Mouse (Mus musculus): ENCODE measurements around the gene Trpm3. TPM values are rescaled to one million over a fixed set of nuclear protein-coding genes. Genes with fewer than 3 reads are reported as not detected.
A peak's percentile ranks its signal among the peaks of the same experiment; 100 is the strongest.

The Trpm3 gene
- polyA plus RNA-seq, 1 experiment, result 0.30 TPM

GRCm38 (mm10) chr19:22303021-22303951, 164.4 kb downstream of the Trpm3 start:
- Histone ChIP-seq H3K27ac (ENCODE audit: control insufficient read depth, insufficient read depth, low read length) (no peak overlapping the region), H3K4me1 (replicated peaks; ENCODE audit: control insufficient read depth, insufficient read depth, low read length) (no peaks in the 10 kb centered on the region), H3K27me3 (ENCODE audit: control insufficient read depth, insufficient read depth, low read length) (no peaks in the 10 kb centered on the region), H3K36me3 (ENCODE audit: control insufficient read depth, insufficient read depth, low read length) (no peaks in the 10 kb centered on the region), H3K4me3 (ENCODE audit: control insufficient read depth, insufficient read depth, low read length) (no peak overlapping the region)
- WGBS, result 78% methylated on average over 17 of the region's 17 CpGs
- TF ChIP-seq POLR2A (IDR thresholded peaks at IDR 0.05; ENCODE audit: control insufficient read depth, extremely low read depth, insufficient read depth, low read length, poor library complexity), result no peak
- TF ChIP-seq CTCF (IDR thresholded peaks at IDR 0.05; ENCODE audit: borderline replicate concordance, control insufficient read depth, extremely low read depth, insufficient read depth, low read length, poor library complexity), result no peak
- no peak for DNase-seq

GRCm38 (mm10) chr19:22303952-22304655, 165.3 kb downstream of the Trpm3 start:
- H3K36me3 ChIP-seq (ENCODE audit: control insufficient read depth, insufficient read depth, low read length), result no peaks in the 10 kb centered on the region
- no peak overlapping the region for H3K27ac ChIP-seq (ENCODE audit: control insufficient read depth, insufficient read depth, low read length)
- no peaks in the 10 kb centered on the region for H3K4me1 ChIP-seq (replicated peaks; ENCODE audit: control insufficient read depth, insufficient read depth, low read length)
- WGBS, result 20% methylated on average over 16 of the region's 18 CpGs
- no peak overlapping the region for H3K4me3 ChIP-seq (ENCODE audit: control insufficient read depth, insufficient read depth, low read length)
- peak; percentile 37 for DNase-seq
- TF ChIP-seq CTCF (IDR thresholded peaks at IDR 0.05; ENCODE audit: borderline replicate concordance, control insufficient read depth, extremely low read depth, insufficient read depth, low read length, poor library complexity) (no peak), POLR2A (IDR thresholded peaks at IDR 0.05; ENCODE audit: control insufficient read depth, extremely low read depth, insufficient read depth, low read length, poor library complexity) (no peak)
- H3K27me3 ChIP-seq (ENCODE audit: control insufficient read depth, insufficient read depth, low read length), result no peaks in the 10 kb centered on the region

- WGBS, result 66% methylated on average over 2 of the region's 2 CpGs
- no peaks in the 10 kb centered on the region for H3K36me3 ChIP-seq (ENCODE audit: control insufficient read depth, insufficient read depth, low read length)
- no peak overlapping the region for H3K4me3 ChIP-seq (ENCODE audit: control insufficient read depth, insufficient read depth, low read length)
- no peaks in the 10 kb centered on the region for H3K4me1 ChIP-seq (replicated peaks; ENCODE audit: control insufficient read depth, insufficient read depth, low read length)
- H3K27ac ChIP-seq (ENCODE audit: control insufficient read depth, insufficient read depth, low read length), result no peak overlapping the region
- no peak for DNase-seq
- TF ChIP-seq CTCF (IDR thresholded peaks at IDR 0.05; ENCODE audit: borderline replicate concordance, control insufficient read depth, extremely low read depth, insufficient read depth, low read length, poor library complexity), result no peak
- no peak for TF ChIP-seq POLR2A (IDR thresholded peaks at IDR 0.05; ENCODE audit: control insufficient read depth, extremely low read depth, insufficient read depth, low read length, poor library complexity)
- no peaks in the 10 kb centered on the region for H3K27me3 ChIP-seq (ENCODE audit: control insufficient read depth, insufficient read depth, low read length)
Measured at GRCm38 (mm10) chr19:22308081-22308480, 169.2 kb downstream of the Trpm3 start.

- H3K4me3 ChIP-seq (ENCODE audit: control insufficient read depth, insufficient read depth, low read length), result no peak overlapping the region
- 94% methylated on average over 4 of the region's 4 CpGs for WGBS
- no peaks in the 10 kb centered on the region for H3K27me3 ChIP-seq (ENCODE audit: control insufficient read depth, insufficient read depth, low read length)
- no peaks in the 10 kb centered on the region for H3K4me1 ChIP-seq (replicated peaks; ENCODE audit: control insufficient read depth, insufficient read depth, low read length)
- H3K36me3 ChIP-seq (ENCODE audit: control insufficient read depth, insufficient read depth, low read length), result no peaks in the 10 kb centered on the region
- no peak overlapping the region for H3K27ac ChIP-seq (ENCODE audit: control insufficient read depth, insufficient read depth, low read length)
- TF ChIP-seq POLR2A (IDR thresholded peaks at IDR 0.05; ENCODE audit: control insufficient read depth, extremely low read depth, insufficient read depth, low read length, poor library complexity) (no peak), CTCF (IDR thresholded peaks at IDR 0.05; ENCODE audit: borderline replicate concordance, control insufficient read depth, extremely low read depth, insufficient read depth, low read length, poor library complexity) (no peak)
- DNase-seq, result no peak
Measured at GRCm38 (mm10) chr19:22317306-22317705, 178.5 kb downstream of the Trpm3 start.

GRCm38 (mm10) chr19:22326813-22327212, 188.0 kb downstream of the Trpm3 start:
- H3K27ac ChIP-seq (ENCODE audit: control insufficient read depth, insufficient read depth, low read length), result no peak overlapping the region
- no peak for DNase-seq
- 81% methylated on average over 2 of the region's 2 CpGs for WGBS
- no peaks in the 10 kb centered on the region for H3K4me1 ChIP-seq (replicated peaks; ENCODE audit: control insufficient read depth, insufficient read depth, low read length)
- no peak overlapping the region for H3K4me3 ChIP-seq (ENCODE audit: control insufficient read depth, insufficient read depth, low read length)
- TF ChIP-seq POLR2A (IDR thresholded peaks at IDR 0.05; ENCODE audit: control insufficient read depth, extremely low read depth, insufficient read depth, low read length, poor library complexity) (no peak), CTCF (IDR thresholded peaks at IDR 0.05; ENCODE audit: borderline replicate concordance, control insufficient read depth, extremely low read depth, insufficient read depth, low read length, poor library complexity) (no peak)
- no peaks in the 10 kb centered on the region for H3K27me3 ChIP-seq (ENCODE audit: control insufficient read depth, insufficient read depth, low read length)
- H3K36me3 ChIP-seq (ENCODE audit: control insufficient read depth, insufficient read depth, low read length), result no peaks in the 10 kb centered on the region

- no peak for TF ChIP-seq CTCF (IDR thresholded peaks at IDR 0.05; ENCODE audit: borderline replicate concordance, control insufficient read depth, extremely low read depth, insufficient read depth, low read length, poor library complexity)
- TF ChIP-seq POLR2A (IDR thresholded peaks at IDR 0.05; ENCODE audit: control insufficient read depth, extremely low read depth, insufficient read depth, low read length, poor library complexity), result no peak
- H3K36me3 ChIP-seq (ENCODE audit: control insufficient read depth, insufficient read depth, low read length), result no peaks in the 10 kb centered on the region
- H3K27ac ChIP-seq (ENCODE audit: control insufficient read depth, insufficient read depth, low read length), result no peak overlapping the region
- DNase-seq, result no peak
- H3K4me1 ChIP-seq (replicated peaks; ENCODE audit: control insufficient read depth, insufficient read depth, low read length), result no peaks in the 10 kb centered on the region
- no peaks in the 10 kb centered on the region for H3K27me3 ChIP-seq (ENCODE audit: control insufficient read depth, insufficient read depth, low read length)
- 83% methylated on average over 5 of the region's 5 CpGs for WGBS
- H3K4me3 ChIP-seq (ENCODE audit: control insufficient read depth, insufficient read depth, low read length), result no peak overlapping the region
Measured at GRCm38 (mm10) chr19:22327226-22327625, 188.4 kb downstream of the Trpm3 start.
